Mouse (Mus musculus): ENCODE measurements around the gene Ift74. TPM values are rescaled to one million over a fixed set of nuclear protein-coding genes. Genes with fewer than 3 reads are reported as not detected.
"Not testable (repeated sequence)": the region's sequence is repeated elsewhere in the genome, so short reads cannot be mapped to it uniquely, and the experiment has no call there.

Ift74 gene
- total RNA-seq (2021), result 10 to 100 TPM; 28.2 to 29.4 TPM

GRCm38 (mm10) chr4:94613972-94614626 is at the start of gene Ift74:
Ift74 (plus strand) TSS chr4:94614491.
- intact Hi-C loops (cut with DNase I), result no loop called here
- peak; percentile 94 to 97 for DNase-seq (ENCODE audit: extremely low spot score in 1 of 2, low spot score in 2 of 2)

DNA sequence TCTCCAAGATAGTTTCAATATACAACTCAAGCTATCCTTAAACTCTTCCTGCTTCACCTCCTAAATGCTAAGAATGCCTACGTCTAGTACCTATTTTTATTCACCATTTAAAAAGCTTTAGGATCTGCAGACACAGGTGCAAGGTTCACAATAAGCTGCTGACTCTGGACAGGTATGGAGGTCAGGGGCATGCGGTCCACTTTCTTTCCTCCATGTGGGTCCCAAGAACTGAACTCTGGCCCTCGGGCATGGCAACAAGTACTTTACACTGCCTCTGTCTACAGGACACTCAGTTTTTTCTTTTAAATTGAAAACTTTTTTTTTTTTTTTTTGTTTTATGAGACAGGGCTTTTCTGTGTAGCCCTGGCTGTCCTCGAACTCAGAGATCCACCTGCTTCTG is 41.6 kb upstream of the Ift74 start:
- intact Hi-C loops (cut with DNase I), result loop anchor here (10.0 kb wide), 1 partner anchor 382 kb away; no protein-coding TSS in a partner anchor
- DNase-seq (ENCODE audit: extremely low spot score in 1 of 2, low spot score in 2 of 2), result no peak

GRCm38 (mm10) chr4:94591765-94592381 is 22.4 kb upstream of the Ift74 start:
- DNase-seq (ENCODE audit: extremely low spot score in 1 of 2, low spot score in 2 of 2), result no peak
- intact Hi-C loops (cut with DNase I), result no loop called here

GRCm38 (mm10) chr4:94592709-94593108 is 21.6 kb upstream of the Ift74 start:
- DNase-seq (ENCODE audit: extremely low spot score in 1 of 2, low spot score in 2 of 2), result no peak
- intact Hi-C loops (cut with DNase I), result no loop called here

GRCm38 (mm10) chr4:94601395-94601794 is 12.9 kb upstream of the Ift74 start:
- DNase-seq (ENCODE audit: extremely low spot score in 1 of 2, low spot score in 2 of 2), result no peak
- intact Hi-C loops (cut with DNase I), result no loop called here

GRCm38 (mm10) chr4:94602496-94603030 is 11.7 kb upstream of the Ift74 start:
- peak in 1 of 2 experiments; percentile 4 for DNase-seq (ENCODE audit: extremely low spot score in 1 of 2, low spot score in 2 of 2)
- intact Hi-C loops (cut with DNase I), result no loop called here

GRCm38 (mm10) chr4:94603031-94603629 is 11.2 kb upstream of the Ift74 start, which contains the start of gene Plaa:
Plaa (minus strand) TSS chr4:94603244.
- peak; percentile 92 to 95 for DNase-seq (ENCODE audit: extremely low spot score in 1 of 2, low spot score in 2 of 2)
- intact Hi-C loops (cut with DNase I), result no loop called here

GRCm38 (mm10) chr4:94604452-94605019 is 9.8 kb upstream of the Ift74 start:
- no peak for DNase-seq (ENCODE audit: extremely low spot score in 1 of 2, low spot score in 2 of 2)
- intact Hi-C loops (cut with DNase I), result no loop called here

DNA sequence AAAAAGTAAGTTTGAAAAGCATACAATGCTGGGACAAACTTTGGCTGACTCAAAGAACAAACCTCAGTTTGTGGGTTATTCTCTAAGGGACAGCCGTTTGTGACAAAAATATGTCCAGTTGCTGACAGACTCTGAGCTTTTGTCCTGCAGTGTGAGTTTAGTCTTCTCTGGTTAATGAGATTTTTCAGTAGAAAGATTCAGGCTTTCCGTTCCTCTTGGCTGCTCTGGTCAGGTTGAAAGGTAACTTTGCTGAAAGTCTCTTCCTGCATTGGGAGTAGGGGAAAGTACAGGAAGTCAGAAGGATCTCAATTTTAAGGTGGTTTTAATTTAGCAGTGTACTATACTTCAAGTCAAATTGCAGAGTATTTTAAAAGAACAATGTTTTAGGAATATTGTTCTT is 8.7 kb upstream of the Ift74 start:
- no peak for DNase-seq (ENCODE audit: extremely low spot score in 1 of 2, low spot score in 2 of 2)
- intact Hi-C loops (cut with DNase I), result no loop called here

- no peak for DNase-seq (ENCODE audit: extremely low spot score in 1 of 2, low spot score in 2 of 2)
- intact Hi-C loops (cut with DNase I), result no loop called here
Measured at GRCm38 (mm10) chr4:94610339-94610738, 4.0 kb upstream of the Ift74 start.

DNA sequence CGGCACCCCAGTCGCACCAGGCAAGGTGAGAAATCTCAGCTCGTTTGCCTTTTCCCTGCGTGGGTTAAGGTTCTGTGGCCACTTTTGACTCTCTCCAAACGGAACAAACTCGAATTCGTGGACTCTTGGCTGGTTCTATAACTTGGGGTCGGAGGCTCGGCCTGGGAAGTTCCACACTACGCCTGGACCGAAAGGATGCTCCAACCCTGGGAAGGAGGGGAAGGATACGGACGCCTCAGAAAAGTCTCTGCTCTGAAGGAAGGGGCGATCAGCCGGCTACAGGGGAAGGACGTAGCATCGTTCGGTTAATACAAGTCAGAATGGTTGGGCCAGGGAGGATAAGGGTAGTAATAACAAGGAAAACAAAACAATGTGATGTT is 326 bp downstream of the Ift74 start:
- intact Hi-C loops (cut with DNase I), result no loop called here
- no peak for DNase-seq (ENCODE audit: extremely low spot score in 1 of 2, low spot score in 2 of 2)

- DNase-seq (ENCODE audit: extremely low spot score in 1 of 2, low spot score in 2 of 2), result no peak
- intact Hi-C loops (cut with DNase I), result no loop called here
Measured at GRCm38 (mm10) chr4:94620077-94620476, 5.8 kb downstream of the Ift74 start.

- intact Hi-C loops (cut with DNase I), result no loop called here
- DNase-seq (ENCODE audit: extremely low spot score in 1 of 2, low spot score in 2 of 2), result no peak
Measured at GRCm38 (mm10) chr4:94643141-94643540, 28.9 kb downstream of the Ift74 start.

GRCm38 (mm10) chr4:94649920-94650319 is 35.6 kb downstream of the Ift74 start, which contains the start of gene Lrrc19:
Lrrc19 (minus strand) TSS chr4:94650144.
- DNase-seq (ENCODE audit: extremely low spot score in 1 of 2, low spot score in 2 of 2), result no peak

DNA sequence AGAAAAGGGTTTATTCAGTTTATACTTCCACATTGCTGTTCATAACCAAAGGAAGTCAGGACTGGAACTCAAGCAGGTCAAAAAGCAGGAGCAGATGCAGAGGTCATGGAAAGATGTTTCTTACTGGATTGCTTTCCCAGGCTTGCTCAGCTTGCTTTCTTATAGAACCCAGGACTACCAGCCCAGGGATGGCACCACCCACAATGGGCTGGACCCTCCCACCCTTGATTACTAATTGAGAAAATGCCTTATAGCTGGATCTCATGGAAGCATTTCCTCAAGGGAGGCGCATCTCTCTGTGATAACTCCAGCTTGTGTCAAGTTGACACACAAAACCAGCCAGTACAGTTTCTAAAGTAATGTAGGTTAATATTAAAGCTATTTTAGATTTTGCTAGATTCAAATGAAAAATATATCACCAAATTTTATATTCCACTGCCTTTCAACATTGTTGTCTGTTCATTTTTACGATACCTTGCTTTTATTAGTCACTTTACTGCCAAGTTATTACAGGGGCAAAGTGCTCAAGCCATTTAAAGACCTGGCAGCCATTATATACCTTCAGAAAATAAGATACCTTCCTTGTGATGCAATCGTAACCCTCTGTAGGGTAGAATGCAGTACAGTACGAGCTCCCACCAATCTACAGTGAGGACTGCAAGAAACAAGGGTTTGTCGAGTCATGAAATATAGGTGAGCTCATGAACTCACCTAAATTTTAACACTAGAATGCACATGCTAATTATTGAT is 36.3 kb downstream of the Ift74 start:
- intact Hi-C loops (cut with DNase I); DNase-seq (ENCODE audit: extremely low spot score in 1 of 2, low spot score in 2 of 2): not testable (repeated sequence)

More at GRCm38 (mm10) chr4:94649920-94650319, 35.6 kb downstream of the Ift74 start, which contains the start of gene Lrrc19:
- intact Hi-C loops (cut with DNase I), result no loop called here

DNA sequence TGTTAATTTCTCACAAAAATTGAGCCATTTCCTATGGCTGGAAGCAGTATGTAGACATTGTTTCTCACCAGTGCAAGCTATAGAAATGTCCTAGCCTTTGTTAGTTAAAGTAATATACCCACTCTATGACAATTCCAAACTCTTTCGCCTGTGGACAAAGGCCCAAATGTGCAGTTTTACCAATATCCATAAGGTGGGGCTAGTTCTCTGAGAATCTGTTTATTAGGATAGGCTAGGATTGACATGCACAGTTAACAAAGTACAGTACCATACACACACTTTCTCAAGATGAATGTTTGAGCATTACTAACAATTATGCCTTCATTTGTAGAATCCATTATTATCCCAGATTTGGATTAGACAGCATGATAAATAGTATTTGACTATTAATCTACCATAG is 55.4 kb downstream of the Ift74 start:
- intact Hi-C loops (cut with DNase I), result loop anchor here (10.0 kb wide), 1 partner anchor 285 kb away; no protein-coding TSS in a partner anchor
- DNase-seq (ENCODE audit: extremely low spot score in 1 of 2, low spot score in 2 of 2), result peak in 1 of 2 experiments; percentile 8

GRCm38 (mm10) chr4:94680662-94681061 is 66.4 kb downstream of the Ift74 start:
- DNase-seq (ENCODE audit: extremely low spot score in 1 of 2, low spot score in 2 of 2), result no peak
- intact Hi-C loops (cut with DNase I), result no loop called here

GRCm38 (mm10) chr4:94681181-94681580 is 66.9 kb downstream of the Ift74 start:
- intact Hi-C loops (cut with DNase I), result no loop called here

DNA sequence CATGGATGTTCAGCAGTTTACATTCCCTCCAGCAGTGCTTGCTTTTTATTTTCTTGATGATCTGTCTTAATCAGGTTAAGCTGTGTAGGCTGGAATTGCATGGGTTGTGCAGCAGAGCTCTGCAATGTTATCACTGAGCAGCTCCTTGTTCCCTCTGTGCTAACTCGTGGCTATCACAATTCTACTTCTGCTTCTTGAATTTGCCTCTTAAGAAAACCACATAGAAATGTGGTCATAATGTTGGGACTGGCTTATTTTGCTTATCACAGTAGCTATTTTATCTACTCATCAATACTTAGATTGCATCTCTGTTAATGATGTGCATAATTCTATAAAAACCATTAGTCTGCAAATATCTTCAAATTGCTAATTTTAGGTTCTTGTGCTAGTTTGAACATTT is 67.7 kb downstream of the Ift74 start:
- intact Hi-C loops (cut with DNase I), result no loop called here

More at GRCm38 (mm10) chr4:94681181-94681580, 66.9 kb downstream of the Ift74 start:
- no peak for DNase-seq (ENCODE audit: extremely low spot score in 1 of 2, low spot score in 2 of 2)

More for the DNA sequence above, 67.7 kb downstream of the Ift74 start:
- no peak for DNase-seq (ENCODE audit: extremely low spot score in 1 of 2, low spot score in 2 of 2)
